Mouse (Mus musculus) frontal cortex, postnatal 36 days (tissue): Measurements from ENCODE around the gene Wnt5a.

Source experiments
- DNase-seq, 2 experiments: peaks; one replicate each; pipeline ENCODE4 v3.0.0; 2022; ENCODE audit warnings: low spot score in 2 of 2

Gene Wnt5a

GRCm38 (mm10) chr14:28504101-28505050, at the start of gene Wnt5a:
TSS of gene Wnt5a (plus strand) at chr14:28504750.
- DNase-seq: no peak

DNA sequence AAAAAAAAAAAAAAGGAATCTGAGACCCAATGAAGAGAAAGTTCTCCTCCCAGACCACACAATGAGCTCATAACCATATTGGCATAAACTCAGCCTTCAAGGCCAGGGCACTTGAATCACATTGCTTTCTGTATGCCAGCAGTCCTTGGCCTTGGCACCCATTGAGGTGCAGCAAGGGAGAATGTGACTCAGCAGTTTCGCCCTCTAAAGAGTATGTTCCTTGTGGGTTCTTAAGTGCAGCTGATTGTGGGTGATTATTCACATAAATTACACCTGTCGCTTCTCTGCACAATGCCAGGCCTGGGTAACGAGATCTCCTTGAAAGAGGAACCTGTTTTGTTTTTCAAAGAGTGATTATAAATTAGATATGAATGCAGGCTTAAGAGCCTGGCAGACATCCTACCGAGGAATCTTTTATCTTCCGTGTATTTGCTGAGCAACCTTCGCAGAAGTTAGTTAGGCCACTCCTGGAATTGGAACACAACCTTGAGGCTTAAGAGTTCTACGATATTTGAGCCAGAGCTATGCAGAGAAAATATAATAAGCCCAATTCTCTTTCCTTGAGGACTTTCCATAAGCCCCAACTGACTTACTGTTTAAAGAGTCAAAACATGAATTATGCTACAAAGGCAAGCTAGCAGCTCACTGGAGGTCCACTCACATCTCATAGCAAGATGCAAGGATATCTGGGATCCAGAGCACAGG, 48.0 kb upstream of the Wnt5a start:
- DNase-seq: no peak

DNA sequence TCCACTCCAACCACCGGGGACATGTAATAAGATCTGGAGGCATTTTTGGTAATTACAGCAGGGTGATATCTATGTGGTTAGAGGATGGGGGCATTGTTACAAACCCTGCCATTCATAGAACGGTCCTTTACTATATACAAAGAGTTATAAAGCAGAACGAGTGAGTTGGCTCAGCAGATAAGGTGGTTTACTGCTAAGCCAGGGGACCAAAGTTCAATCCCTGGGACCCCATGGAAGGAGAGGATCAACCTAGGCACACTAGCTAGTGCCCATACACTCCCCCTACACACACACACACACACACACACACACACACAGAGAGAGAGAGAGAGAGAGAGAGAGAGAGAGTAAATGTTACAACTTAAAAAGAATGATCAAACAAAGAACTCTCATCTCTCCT, 47.1 kb upstream of the Wnt5a start:
- no peak for DNase-seq

DNA sequence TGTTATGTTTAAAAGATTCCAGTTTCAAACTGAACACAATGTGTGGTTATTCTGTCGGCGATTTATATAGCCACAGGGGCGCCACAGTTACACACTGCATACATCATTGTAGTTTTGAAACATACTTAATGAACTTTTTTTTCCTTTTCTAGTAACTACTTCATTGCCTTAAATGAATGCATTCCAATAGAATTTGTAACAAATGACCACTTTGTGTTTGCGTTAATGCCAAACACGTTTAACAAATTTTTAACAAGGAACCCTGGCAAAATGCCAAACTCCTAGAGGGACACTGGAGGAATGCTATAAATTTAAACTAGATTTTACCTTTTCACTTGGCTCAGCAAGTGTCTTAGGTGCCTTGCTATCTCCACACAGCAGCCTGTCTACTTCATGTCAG, 36.6 kb upstream of the Wnt5a start:
- no peak for DNase-seq

- no peak for DNase-seq
Observed at GRCm38 (mm10) chr14:28469696-28470095, 34.9 kb upstream of the Wnt5a start.

DNA sequence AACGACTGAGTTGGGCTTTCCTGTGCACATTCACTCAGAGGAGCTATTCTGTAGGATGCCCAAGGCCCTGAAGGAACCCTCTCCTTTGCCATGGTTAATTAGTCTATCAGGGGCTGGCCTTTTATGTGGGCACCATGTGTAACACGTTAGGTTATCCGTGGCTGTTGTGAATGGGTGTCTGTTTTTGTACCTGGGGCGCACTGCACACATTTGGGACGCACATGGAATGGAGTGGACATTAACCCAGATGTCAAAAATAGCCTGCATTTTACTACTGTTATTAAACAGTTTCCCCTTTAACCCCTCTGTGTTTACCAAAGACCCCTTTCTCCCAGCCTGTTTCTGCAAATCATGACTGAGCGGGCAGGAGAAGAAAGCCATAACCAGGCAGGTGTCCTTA, 34.3 kb upstream of the Wnt5a start:
- DNase-seq: no peak

DNA sequence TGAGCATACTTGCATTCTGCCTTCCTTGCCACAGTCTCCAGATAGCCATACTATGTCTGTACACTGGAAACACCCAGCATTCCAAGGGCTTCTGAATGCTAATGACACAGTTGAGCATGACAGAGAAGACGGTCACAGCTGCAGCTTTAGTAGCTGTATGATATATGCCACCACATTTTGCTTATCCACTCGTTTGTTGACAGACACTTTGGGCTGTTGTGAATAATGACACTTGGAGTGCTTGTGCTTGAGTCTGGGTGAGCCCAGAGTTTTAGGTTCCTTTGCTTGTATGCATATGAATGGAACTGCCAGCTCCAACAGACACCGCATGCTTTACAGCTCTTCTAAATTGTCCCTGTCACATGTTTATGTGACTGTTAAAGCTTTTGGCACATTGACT, 29.5 kb upstream of the Wnt5a start:
- DNase-seq: no peak

- DNase-seq: no peak
Observed at GRCm38 (mm10) chr14:28475421-28475820, 29.1 kb upstream of the Wnt5a start.

- DNase-seq: no peak
Observed at GRCm38 (mm10) chr14:28476746-28477145, 27.8 kb upstream of the Wnt5a start.

- DNase-seq: no peak
Observed at GRCm38 (mm10) chr14:28480866-28481265, 23.7 kb upstream of the Wnt5a start.

GRCm38 (mm10) chr14:28493806-28494205, 10.7 kb upstream of the Wnt5a start:
- no peak for DNase-seq

DNA sequence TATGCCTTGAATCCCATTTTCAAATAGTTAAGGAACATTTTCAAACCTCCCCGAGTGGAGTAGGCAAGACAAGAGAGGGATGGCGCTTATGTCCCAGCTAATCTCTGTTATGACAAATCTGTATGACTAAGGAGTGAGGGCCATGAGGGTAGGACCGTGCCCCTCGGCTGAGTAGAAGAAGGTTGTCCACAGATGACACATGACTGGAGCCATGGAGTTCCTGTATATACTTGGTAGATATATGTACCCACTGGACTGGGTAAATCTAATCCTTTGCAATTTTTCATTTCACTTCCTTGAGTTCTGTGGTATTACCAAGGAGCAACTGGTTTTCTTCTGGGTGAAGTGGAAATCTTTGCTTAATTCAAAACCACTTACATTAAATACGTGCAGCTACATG, 10.3 kb upstream of the Wnt5a start:
- DNase-seq: no peak

- no peak for DNase-seq
Observed at GRCm38 (mm10) chr14:28501216-28501878, 3.2 kb upstream of the Wnt5a start.

GRCm38 (mm10) chr14:28503276-28503675, 1.3 kb upstream of the Wnt5a start:
- DNase-seq: no peak

- peak; percentile 20 to 24 for DNase-seq
Observed at GRCm38 (mm10) chr14:28505051-28505585, 568 bp downstream of the Wnt5a start.

DNA sequence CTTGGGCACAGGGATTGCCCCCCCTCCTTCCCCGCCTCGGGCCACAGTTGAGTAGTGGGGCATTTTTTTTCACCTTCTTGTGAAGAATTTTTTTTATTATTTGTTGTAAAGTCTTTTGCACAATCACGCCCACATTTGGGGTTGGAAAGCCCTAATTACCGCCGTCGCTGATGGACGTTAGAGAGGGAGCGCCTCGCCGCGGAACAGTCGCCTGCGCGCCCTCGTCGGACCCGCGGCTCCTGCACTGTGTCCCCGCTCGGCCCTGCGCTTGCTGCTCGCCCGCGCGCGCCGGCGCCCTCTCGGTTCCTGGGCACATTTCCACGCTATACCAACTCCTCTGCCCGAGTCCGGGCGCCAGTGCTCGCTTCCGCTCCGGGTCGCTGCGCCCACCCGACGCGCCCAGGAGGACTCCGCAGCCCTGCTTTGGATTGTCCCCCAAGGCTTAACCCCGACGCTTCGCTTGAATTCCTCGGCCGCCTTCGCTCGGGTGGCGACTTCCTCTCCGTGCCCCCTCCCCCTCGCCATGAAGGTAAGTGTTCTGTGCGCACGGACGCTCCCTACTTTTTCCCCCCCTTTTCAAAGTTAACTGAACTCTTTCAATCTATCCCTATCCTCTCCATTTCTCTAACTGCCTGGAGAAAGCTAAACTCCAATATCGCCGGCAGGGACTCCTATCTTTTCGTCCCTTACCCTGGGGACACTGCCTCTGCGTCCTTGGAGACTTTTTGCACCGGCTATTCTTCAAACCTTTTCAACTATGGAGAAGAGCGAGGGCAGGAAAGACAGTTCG, 1.2 kb downstream of the Wnt5a start:
- DNase-seq: peak; percentile 14 to 24

DNA sequence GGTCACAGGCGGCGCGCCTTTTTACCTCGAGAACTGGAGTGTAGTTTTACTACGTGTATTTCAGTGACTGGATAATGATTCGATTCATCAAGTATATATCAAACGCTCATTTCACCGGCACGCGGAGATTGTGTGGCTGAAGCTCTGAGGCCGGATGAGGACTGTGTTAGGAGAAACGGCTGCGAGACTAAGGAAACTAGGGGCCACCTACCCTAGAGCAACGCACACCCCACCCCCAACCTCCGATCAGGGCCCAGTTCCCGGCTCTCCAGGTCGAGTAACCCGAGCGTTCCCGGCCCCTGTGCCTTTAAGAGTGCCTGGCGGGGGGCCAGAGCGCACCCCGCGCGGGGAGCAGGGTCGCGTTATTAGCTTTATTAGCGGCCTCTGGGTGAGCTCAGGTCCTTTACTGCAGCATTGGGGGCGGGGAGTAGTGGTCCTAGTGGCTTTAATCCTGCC, 1.9 kb downstream of the Wnt5a start:
- peak; percentile 11 to 17 for DNase-seq

- no peak for DNase-seq
Observed at GRCm38 (mm10) chr14:28507011-28507410, 2.5 kb downstream of the Wnt5a start.

DNA sequence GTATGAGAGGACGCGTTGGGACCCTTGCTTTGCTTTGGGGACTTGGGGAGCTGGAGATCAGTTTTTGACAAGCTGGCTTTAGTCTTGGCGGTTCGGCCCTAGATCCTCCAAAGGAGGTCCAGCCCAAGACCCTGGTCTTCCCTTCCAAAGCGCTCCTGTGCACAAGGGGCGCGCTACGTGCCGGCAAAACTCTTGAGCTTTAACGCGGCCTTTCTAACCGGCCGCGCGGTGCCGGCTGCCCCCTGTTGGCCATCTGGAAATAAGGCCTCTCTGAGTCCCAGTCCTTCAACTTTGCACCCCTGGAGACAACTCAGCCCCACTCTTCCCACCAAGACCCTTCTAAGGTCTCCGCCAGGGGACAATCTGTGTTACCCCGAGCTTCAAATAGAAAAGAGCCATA, 2.9 kb downstream of the Wnt5a start:
- DNase-seq: peak; percentile 55 to 60

GRCm38 (mm10) chr14:28508288-28509258, 4.0 kb downstream of the Wnt5a start:
- DNase-seq: peak in 1 of 2 experiments; percentile 14
